In genomic region chr8:107411391-107411790, GRCm38 (mm10) we compare ENCODE assay signal across 8 mouse cellular contexts. TPM values are rescaled to one million over a fixed set of nuclear protein-coding genes. Genes with fewer than 3 reads are reported as not detected.
DNase-seq lines count a peak whose midpoint lies in the region; ATAC-seq and TF ChIP-seq lines count a peak whose summit lies in the region.

No protein-coding gene starts in this region.

- no peak overlapping the region for H3K27ac ChIP-seq in spleen, adult 2 months (ENCODE audit: insufficient read depth, low read length)
- no peak overlapping the region for H3K27ac ChIP-seq in small intestine, adult 2 months (ENCODE audit: insufficient read depth, low read depth, low read length)

- peak; percentile 44; the same call in 1 of the 2 replicates for TF ChIP-seq CTCF in spleen, adult 2 months (IDR thresholded peaks at IDR 0.05; ENCODE audit: extremely low read depth, insufficient read depth, insufficient read length, insufficient replicate concordance)
- TF ChIP-seq CTCF in small intestine, adult 2 months (IDR thresholded peaks at IDR 0.05; ENCODE audit: extremely low read depth, insufficient read length, insufficient replicate concordance, low read depth, low read length): peak; percentile 26; the same call in 1 of the 2 replicates

- peaks cover 22% of the 10 kb centered on the region for H3K36me3 ChIP-seq in spleen, adult 2 months (ENCODE audit: control insufficient read depth, insufficient read depth, low read length)
- H3K36me3 ChIP-seq in small intestine, adult 2 months (ENCODE audit: control insufficient read depth, insufficient read depth, low read length): peaks cover 27% of the 10 kb centered on the region

- peak; percentile 62 for DNase-seq in embryo, embryonic 10 days (ENCODE audit: low spot score)
- DNase-seq in embryo, embryonic 9.5 days (ENCODE audit: extremely low spot score): no peak
- no peak for DNase-seq in spleen, adult 2 months (ENCODE audit: low read depth in 1 of 2, low spot score in 2 of 2)
- DNase-seq in spleen, postnatal 4 days (ENCODE audit: low spot score in 2 of 2): no peak
- no peak for DNase-seq in heart, adult 18-20 months
- DNase-seq in adrenal gland, adult 2 months: no peak

- H3K27me3 ChIP-seq in spleen, adult 2 months (ENCODE audit: control insufficient read depth, insufficient read depth, low read length): no peaks in the 10 kb centered on the region
- H3K27me3 ChIP-seq in small intestine, adult 2 months (ENCODE audit: control insufficient read depth, insufficient read depth, low read length): no peaks in the 10 kb centered on the region

- H3K4me1 ChIP-seq in spleen, adult 2 months (ENCODE audit: control insufficient read depth, insufficient read depth, insufficient read length): no peaks in the 10 kb centered on the region
- H3K4me1 ChIP-seq in small intestine, adult 2 months (ENCODE audit: control insufficient read depth, insufficient read depth, insufficient read length, low read length): no peaks in the 10 kb centered on the region

- no peak for TF ChIP-seq POLR2A in spleen, adult 2 months (IDR thresholded peaks at IDR 0.05; ENCODE audit: low read depth, low read length)
- no peak for TF ChIP-seq POLR2A in small intestine, adult 2 months (IDR thresholded peaks at IDR 0.05; ENCODE audit: low read depth, low read length)

- peak; percentile 52 for ATAC-seq in inflammation-experienced regulatory T-cells, adult 6 months

- H3K4me3 ChIP-seq in spleen, adult 2 months (ENCODE audit: extremely low read depth, insufficient read depth, insufficient read length): no peak overlapping the region
- H3K4me3 ChIP-seq in small intestine, adult 2 months (ENCODE audit: low read depth, low read length): no peak overlapping the region

- 76% methylated on average over 4 of the region's 4 CpGs for WGBS in spleen, adult 2 months
- 50% methylated on average over 4 of the region's 4 CpGs for WGBS in small intestine, adult 2 months

RNA-seq across cellular contexts. Expression of gene Nqo1, which starts 8.4 kb away (rescaled TPM):
- 2.1 and 2.6 TPM in 2 replicates for polyA plus RNA-seq in spleen, adult 2 months (2012; rRNA removed)
- polyA plus RNA-seq in inflammation-experienced regulatory T-cells, adult 6 months (2017; shearing (Covaris generic)): 1 to 10 TPM in 1 of 3 experiments, under 1 TPM in 2; 0.50 to 5.3 (median 0.94) TPM
- 9.7 and 37.7 TPM in 2 replicates for polyA plus RNA-seq in small intestine, adult 2 months (2012; rRNA removed)
- total RNA-seq in heart, adult 18-20 months (2021): 10 to 100 TPM; 45.5 to 61.4 TPM
- 1 to 10 TPM; 5.4 to 5.6 TPM for total RNA-seq in adrenal gland, adult 2 months (2021)
- polyA plus RNA-seq in adrenal gland, adult 2 months (2012; rRNA removed): 1.5 and 1.6 TPM in 2 replicates

RNA-seq across cellular contexts. Expression of gene Nob1, which starts 13.5 kb away (rescaled TPM):
- polyA plus RNA-seq in spleen, adult 2 months (2012; rRNA removed): 23.4 and 24.5 TPM in 2 replicates
- 10 to 100 TPM; 46.3 to 77.0 (median 59.8) TPM for polyA plus RNA-seq in inflammation-experienced regulatory T-cells, adult 6 months (2017; shearing (Covaris generic))
- 9.2 and 11.7 TPM in 2 replicates for polyA plus RNA-seq in small intestine, adult 2 months (2012; rRNA removed)
- 10 to 100 TPM; 22.6 to 23.1 TPM for total RNA-seq in heart, adult 18-20 months (2021)
- total RNA-seq in adrenal gland, adult 2 months (2021): 10 to 100 TPM; 26.0 to 38.4 TPM
- polyA plus RNA-seq in adrenal gland, adult 2 months (2012; rRNA removed): 19.7 and 20.3 TPM in 2 replicates

RNA-seq across cellular contexts. Expression of gene Wwp2, which starts 24.8 kb away (rescaled TPM):
- 38.8 and 39.5 TPM in 2 replicates for polyA plus RNA-seq in spleen, adult 2 months (2012; rRNA removed)
- polyA plus RNA-seq in inflammation-experienced regulatory T-cells, adult 6 months (2017; shearing (Covaris generic)): 100 to 1,000 TPM in 2 of 3 experiments, 10 to 100 TPM in 1; 95.1 to 126 (median 115) TPM
- 23.6 and 56.9 TPM in 2 replicates for polyA plus RNA-seq in small intestine, adult 2 months (2012; rRNA removed)
- 10 to 100 TPM; 22.5 to 25.8 TPM for total RNA-seq in heart, adult 18-20 months (2021)
- 10 to 100 TPM; 30.8 to 34.5 TPM for total RNA-seq in adrenal gland, adult 2 months (2021)
- 20.3 and 22.2 TPM in 2 replicates for polyA plus RNA-seq in adrenal gland, adult 2 months (2012; rRNA removed)
